Mouse (Mus musculus) MN1 (cell line): ENCODE data around the gene Kpna7.
"Not testable (repeated sequence)": the region's sequence is repeated elsewhere in the genome, so short reads cannot be mapped to it uniquely, and the experiment has no call there.

ENCODE experiments used
- DNase-seq: peaks from one replicate; pipeline ENCODE4 v3.0.0-alpha.2; 2016; ENCODE audit warnings: low spot score

Kpna7 gene

DNA sequence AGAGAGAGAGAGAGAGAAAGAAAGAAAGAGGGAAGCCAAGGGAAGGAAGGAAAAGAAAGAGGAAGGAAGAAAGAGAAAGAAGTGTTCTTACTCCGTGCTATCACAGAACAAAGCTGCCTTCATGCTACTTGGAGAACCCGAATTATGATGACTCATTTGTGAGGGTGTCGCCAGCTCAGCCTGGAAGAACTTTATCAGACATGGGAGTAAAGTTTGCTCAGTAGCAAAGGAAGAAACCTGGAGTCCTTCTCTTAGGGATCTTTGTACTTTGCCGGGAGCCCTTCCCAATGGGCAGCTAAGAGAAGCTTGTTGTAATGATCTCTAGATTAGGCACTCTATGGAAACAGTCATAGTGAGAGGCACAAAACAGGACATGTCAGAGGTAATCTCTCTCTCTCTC lies 18.9 kb upstream of the Kpna7 start:
- DNase-seq, result no peak

DNA sequence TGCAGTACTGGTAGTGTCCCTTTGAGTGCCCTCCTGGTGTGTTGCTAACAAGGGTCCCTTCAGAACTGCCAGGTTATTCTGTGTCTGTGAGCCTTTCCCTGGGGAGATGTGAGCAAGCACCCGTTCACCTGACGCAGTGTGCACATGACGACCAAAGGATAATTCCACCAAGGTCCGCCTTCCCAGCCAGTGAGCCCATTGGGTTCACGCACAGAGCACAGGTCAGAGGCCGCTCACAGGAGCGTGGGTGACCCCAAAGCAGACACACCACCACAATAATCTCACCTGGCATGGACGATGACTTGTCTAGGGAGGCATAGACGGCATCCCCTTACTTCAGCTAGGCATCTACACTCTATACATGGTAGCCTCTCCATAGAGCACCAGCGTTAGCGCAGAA lies 17.6 kb upstream of the Kpna7 start:
- DNase-seq, result not testable (repeated sequence)

GRCm38 (mm10) chr5:145100960-145101359 lies 17.1 kb upstream of the Kpna7 start:
- DNase-seq, result no peak

- DNase-seq, result no peak
Measured at GRCm38 (mm10) chr5:145098340-145098821, 14.6 kb upstream of the Kpna7 start.

GRCm38 (mm10) chr5:145096195-145096594 lies 12.4 kb upstream of the Kpna7 start:
- DNase-seq, result no peak

- DNase-seq, result no peak
Measured at GRCm38 (mm10) chr5:145089878-145090277, 6.0 kb upstream of the Kpna7 start.

DNA sequence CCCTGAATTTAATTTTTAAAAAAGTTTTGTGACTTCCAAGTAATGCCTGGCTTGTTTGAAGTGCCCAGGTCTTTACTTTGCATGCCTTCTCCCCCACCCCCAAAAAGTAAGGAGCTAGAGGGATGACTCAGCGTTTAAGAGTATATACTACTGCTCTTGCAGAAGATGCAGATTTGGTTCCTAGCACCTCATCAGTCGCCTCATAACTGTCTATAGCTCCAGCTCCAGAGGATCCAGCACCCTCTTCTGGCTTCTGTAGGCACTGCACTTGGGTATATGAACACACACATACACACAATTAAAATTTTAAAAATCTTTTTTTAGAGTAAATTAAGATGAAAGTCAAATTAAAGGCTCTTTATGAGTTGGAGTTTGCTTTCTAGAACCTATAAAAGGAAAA lies 4.4 kb upstream of the Kpna7 start:
- DNase-seq, result no peak

DNA sequence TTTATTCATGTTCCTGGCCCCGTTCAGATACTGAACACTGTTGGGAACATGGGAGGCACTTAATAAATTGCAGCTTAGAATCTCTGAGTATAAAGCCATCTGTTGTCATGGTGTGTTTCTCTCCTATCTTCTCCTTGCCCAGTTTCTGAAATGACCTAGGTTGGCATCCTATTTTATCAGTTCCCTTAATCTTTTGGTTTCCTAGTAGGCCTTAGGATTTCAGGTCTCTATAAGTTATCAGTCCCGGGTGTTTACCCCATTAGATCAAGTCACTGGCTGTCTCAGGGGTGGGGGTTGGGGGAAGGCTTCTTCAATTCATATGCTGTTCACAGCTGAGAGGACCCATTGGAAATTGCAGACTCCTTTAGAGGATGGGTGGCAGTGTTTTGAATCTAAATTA lies 992 bp upstream of the Kpna7 start:
- DNase-seq, result peak; percentile 21

- not testable (repeated sequence) for DNase-seq
Measured at GRCm38 (mm10) chr5:145083201-145083600, 629 bp downstream of the Kpna7 start.

DNA sequence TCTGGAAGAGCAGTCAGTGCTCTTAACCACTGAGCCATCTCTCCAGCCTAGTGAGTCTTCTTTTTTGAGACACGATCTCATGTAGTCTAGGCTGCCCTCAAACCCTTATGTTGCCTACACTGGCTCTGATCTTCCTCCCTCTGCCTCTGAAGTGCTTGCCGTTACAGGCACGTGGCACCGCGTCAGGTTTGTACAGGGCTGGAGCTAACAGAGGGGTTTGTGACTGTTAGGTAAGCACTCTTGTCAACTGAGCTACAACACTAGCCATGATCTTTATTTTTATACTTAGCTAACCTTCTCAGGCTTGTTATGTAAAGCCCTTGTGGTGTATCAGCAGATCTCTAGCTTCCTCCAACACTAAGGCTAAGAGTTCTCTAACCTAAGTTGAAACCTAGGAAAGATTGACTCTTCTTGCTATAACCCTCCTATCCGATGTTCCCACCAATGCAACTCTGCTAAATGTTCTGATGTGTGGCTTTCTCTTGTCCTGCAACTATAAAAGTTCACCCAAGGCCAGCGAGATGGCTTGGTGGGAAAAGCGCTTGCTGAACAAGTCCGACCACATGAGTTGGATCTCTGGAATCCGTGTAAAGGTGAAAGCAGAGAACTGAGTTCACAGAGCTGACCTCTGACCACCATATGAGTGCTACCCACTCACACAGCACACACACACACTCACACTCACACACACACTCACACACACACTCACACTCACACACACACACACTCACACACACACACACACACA lies 1.8 kb downstream of the Kpna7 start:
- no peak for DNase-seq

GRCm38 (mm10) chr5:145075081-145075480 lies 8.7 kb downstream of the Kpna7 start:
- DNase-seq, result no peak

GRCm38 (mm10) chr5:145071342-145071741 lies 12.5 kb downstream of the Kpna7 start:
- DNase-seq, result no peak

DNA sequence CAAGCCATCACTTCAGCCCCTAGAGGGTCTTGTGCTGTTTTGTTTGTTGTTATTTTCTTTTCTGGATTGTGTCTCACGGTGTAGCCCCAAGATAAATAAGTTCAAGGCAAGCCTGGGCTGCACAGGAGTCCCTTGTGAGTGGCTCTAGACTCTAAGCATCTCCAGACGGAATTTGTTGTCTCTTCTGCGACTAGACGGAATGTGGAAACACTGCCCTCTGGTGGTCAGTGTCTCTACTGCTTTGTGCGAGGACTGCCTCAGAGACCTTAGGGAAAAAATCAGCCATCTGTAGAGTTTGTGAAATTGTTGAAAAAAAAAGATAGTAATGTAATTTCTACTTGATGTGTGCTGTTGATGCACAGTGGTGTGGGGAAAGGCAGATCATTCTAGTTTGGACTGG lies 14.1 kb downstream of the Kpna7 start:
- peak; percentile 80 for DNase-seq

- DNase-seq, result no peak
Measured at GRCm38 (mm10) chr5:145068863-145069262, 15.0 kb downstream of the Kpna7 start.

GRCm38 (mm10) chr5:145064765-145065340 lies 19.0 kb downstream of the Kpna7 start:
- DNase-seq, result no peak

DNA sequence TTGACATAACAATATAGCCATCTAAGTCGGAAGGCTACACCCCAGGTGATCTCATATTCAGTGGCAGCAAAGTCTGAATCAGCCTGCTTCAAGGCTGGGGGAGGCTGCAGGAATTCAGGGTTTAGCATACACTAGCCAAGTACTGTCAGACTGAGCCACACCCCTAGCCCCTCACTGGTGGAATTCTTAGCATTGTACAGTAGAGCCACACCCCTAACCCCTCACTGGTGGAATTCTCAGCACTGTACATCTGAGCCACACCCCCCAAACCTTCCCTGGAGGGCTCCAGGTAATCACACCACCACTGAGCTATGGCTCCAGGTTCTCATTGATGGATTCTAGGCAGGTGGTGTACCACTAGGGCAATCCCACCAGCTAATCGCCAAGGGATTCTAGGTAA lies 24.3 kb downstream of the Kpna7 start:
- DNase-seq, result no peak

DNA sequence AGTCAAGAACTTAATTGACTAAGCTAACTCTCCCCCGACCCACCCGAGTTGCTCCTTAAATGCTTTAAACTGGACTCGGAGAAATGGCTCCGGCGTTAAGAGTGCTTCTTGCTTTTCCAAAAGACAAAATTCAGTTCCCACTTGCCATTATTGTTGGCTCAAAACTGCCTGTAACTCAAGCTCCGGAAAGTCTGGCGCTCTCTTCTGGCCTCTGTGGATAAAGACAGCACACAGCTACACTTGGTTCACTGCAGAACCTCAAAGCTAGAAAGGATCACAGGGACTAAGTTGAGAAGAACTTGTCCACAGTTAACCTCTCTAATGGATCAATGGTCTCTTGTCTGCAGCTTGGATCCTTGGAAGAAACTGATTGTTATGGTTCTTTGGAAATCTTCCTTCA lies 25.1 kb downstream of the Kpna7 start:
- DNase-seq, result no peak

DNA sequence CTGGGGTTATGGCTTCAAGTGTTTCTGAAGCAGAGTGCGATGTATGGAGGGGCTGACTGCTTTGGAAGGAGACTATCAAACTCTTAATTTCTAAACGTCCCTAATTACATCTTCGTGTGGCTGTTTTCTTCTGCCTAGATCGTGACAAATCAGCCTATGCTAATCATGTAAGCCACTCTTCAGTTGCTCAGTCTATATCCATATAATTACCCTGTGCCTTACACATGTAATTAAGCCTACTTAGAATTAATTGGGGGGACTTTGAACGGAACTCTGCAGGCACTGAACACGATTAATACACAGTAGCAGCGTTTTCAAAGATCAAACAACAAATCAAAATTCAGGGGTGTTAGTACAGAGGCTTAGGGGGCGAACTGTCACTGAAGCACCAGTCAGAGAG lies 25.9 kb downstream of the Kpna7 start:
- no peak for DNase-seq

DNA sequence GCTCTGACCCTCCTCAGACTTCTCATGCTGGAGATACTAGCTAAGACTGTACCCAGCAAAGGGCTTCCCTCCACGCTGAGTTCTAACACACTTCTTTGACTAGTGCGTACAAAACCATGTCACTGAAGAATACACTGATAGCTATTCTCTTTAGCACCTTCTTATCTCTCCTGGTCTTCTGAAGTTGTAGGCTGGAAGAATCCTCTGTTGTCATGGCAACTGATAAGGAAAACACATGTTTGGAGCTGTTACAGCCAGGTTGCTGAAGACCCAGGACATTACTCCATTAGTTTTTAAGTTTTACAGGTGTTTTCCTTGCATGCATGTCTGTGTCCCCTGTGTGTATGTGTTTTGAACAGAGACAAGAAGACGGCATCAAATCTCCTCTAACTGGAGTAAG lies 29.6 kb downstream of the Kpna7 start:
- DNase-seq, result not testable (repeated sequence)

- DNase-seq, result not testable (repeated sequence)
Measured at GRCm38 (mm10) chr5:145042690-145043089, 41.1 kb downstream of the Kpna7 start, which contains the start of gene 1700018F24Rik. TSS of gene 1700018F24Rik (plus strand) at chr5:145042990.

DNA sequence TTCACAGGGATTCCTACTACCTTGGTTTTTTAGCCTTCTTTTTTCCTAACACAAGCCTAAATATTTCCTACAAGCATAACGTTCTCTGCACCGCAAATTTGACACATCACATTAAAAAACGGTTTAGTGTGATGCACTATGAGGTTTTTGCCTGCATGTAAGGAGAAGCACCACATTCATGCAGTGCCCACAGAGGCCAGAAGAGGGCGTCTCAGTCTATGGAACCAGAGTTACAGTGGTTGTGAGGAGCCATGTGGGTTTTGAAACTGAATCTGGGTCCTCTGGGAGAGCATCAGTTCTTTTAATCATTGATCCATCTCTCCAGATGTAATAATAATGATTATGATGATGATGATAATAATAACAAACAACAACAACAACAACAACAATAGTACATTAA lies 42.2 kb downstream of the Kpna7 start:
- no peak for DNase-seq

GRCm38 (mm10) chr5:145032391-145032790 lies 51.4 kb downstream of the Kpna7 start, which contains the start of gene Gm4871:
TSS of gene Gm4871 (minus strand) at chr5:145032754.
- DNase-seq, result not testable (repeated sequence)

DNA sequence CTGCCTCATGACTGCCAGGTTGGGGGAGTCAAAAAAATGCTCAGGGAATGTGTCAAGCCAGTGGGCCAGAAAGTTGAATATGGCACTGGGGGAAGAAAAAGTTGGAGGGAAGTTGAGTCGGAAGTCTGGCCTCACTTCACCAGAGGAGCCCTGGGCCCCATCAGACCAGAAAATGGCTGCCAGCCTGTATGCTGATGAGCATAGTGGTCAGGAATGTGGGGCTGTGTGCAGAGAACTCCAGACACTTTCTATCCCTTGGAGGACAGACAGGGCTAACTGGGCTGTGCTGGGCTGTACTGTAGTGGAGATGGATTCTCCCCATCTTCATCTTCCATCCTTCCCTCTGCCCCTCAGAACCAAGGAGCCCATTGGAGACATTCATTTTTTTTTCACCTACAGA lies 53.4 kb downstream of the Kpna7 start:
- not testable (repeated sequence) for DNase-seq

DNA sequence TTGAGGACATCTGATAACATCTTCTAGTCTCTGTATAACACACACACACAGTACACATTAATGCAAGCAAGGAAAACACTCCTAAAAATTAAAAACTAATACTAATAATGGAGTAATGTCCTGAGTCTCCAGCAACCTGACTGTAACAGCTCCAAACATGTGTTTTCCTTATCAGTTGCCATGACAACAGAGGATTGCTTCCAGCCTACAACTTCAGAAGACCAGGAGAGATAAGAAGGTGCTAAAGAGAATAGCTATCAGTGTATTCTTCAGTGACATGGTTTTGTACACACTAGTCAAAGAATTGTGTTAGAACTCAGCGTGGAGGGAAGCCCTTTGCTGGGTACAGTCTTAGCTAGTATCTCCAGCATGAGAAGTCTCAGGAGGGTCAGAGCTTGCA lies 63.1 kb downstream of the Kpna7 start:
- DNase-seq, result not testable (repeated sequence)
